Mouse (Mus musculus) monocyte, adult 59 days (primary cell): ENCODE results near the gene Pakap. TPM values are rescaled to one million over a fixed set of nuclear protein-coding genes. Genes with fewer than 3 reads are reported as not detected.

Experiments
- total RNA-seq, 2 experiments: library from RNA; stranded (reverse); gene quantifications; one replicate each; pipeline ENCODE4 v1.2.4; 2023

Gene Pakap
- under 1 TPM in 1 of 2 experiments, not detected in 1; 0.43 TPM for total RNA-seq

GRCm38 (mm10) chr4:57567666-57568206 lies at the start of gene Pakap:
TSS of gene Pakap (plus strand) at chr4:57568179.

GRCm38 (mm10) chr4:57717354-57717753 lies 149.4 kb downstream of the Pakap start, which contains the start of gene Akap2:
TSS of gene Akap2 (plus strand) at chr4:57717657.

GRCm38 (mm10) chr4:57916201-57916661 lies 348.3 kb downstream of the Pakap start, which contains the start of gene D630039A03Rik:
TSS of gene D630039A03Rik (minus strand) at chr4:57916297.

Other genes with a start within 250 kb of the Pakap start
- not detected for gene Palm2, start 133.9 kb upstream of the Pakap start, total RNA-seq
- 1 to 10 TPM; 1.1 to 2.1 TPM for gene Akap2, start 149.5 kb downstream of the Pakap start, total RNA-seq